Mouse (Mus musculus): ENCODE results near the gene Tmprss15.

Gene Tmprss15

GRCm38 (mm10) chr16:78930382-78931286, 160.3 kb downstream of the Tmprss15 start, which contains the start of gene Chodl:
Gene Chodl (plus strand): TSS chr16:78930948.
- POLR2A ChIA-PET: no interaction called here

DNA sequence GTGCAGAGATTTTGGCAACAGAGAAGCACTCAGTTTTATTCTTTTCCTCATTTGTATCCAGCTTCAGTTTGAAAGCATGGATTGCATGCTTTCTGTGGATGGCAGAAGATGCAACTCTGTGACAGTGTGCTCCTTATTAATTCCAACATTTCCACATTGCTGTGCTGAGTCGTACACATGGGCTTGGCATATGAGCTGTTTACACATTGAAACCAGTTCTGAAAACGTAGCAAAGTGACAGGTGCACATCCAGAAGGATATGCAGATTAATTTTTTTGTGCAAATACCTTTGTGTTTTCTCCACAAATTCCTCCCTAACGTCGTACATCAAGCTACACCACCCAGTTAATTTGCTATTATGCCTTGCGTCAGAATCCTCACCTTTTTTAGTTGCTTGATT, 168.3 kb downstream of the Tmprss15 start:
- CTCF ChIA-PET: no interaction called here
- POLR2A ChIA-PET: no interaction called here

More at GRCm38 (mm10) chr16:78930382-78931286, 160.3 kb downstream of the Tmprss15 start, which contains the start of gene Chodl:
- CTCF ChIA-PET: interaction anchor here in 2 of 4 experiments (0.7 to 1.3 kb wide), 3 partner anchors 38 to 293 kb away, joined by 3 to 4 read pairs (median 3); no protein-coding TSS in a partner anchor
